Comparison of ENCODE assay signal across 8 mouse cellular contexts in genomic region chr10:116950886-116951285, GRCm38 (mm10). TPM values are rescaled to one million over a fixed set of nuclear protein-coding genes. Genes with fewer than 3 reads are reported as not detected.
DNase-seq lines count a peak whose midpoint lies in the region; ATAC-seq and TF ChIP-seq lines count a peak whose summit lies in the region.

No protein-coding gene starts in this region.

- H3K4me1 ChIP-seq in cortical plate, adult 2 months (ENCODE audit: control insufficient read depth, insufficient read depth, low read length) = no peaks in the 10 kb centered on the region; the same call in 1 of the 2 replicates
- peaks cover 3% of the 10 kb centered on the region; the same call in 1 of the 2 replicates for H3K4me1 ChIP-seq in hindbrain, postnatal 0 days (ENCODE audit: insufficient read depth, low read length)
- peaks cover 2% of the 10 kb centered on the region; the same call in 1 of the 2 replicates for H3K4me1 ChIP-seq in midbrain, postnatal 0 days (ENCODE audit: insufficient read depth, low read length)

- no peaks in the 10 kb centered on the region for H3K27me3 ChIP-seq in hindbrain, postnatal 0 days (ENCODE audit: insufficient read depth, low read length)
- H3K27me3 ChIP-seq in midbrain, postnatal 0 days (ENCODE audit: insufficient read depth, low read length) = no peaks in the 10 kb centered on the region

- no peak for DNase-seq in left cerebral cortex, adult 2 months (ENCODE audit: extremely low spot score in 1 of 2, low spot score in 2 of 2)
- no peak for DNase-seq in left cerebral cortex, postnatal 25 days (ENCODE audit: low spot score in 2 of 2)
- no peak for DNase-seq in hindbrain, postnatal 0 days (ENCODE audit: low spot score)
- no peak for DNase-seq in midbrain, postnatal 0 days (ENCODE audit: low spot score)
- no peak for DNase-seq in ovary, adult 18-20 months (ENCODE audit: low spot score)
- no peak for DNase-seq in kidney, adult 18-20 months
- no peak for DNase-seq in MN1 (ENCODE audit: low spot score)

- H3K4me2 ChIP-seq in hindbrain, postnatal 0 days (ENCODE audit: low read depth, low read length) = peak overlapping the region; percentile 78
- H3K4me2 ChIP-seq in midbrain, postnatal 0 days (ENCODE audit: low read depth, low read length, poor library complexity, severe bottlenecking) = peak overlapping the region; percentile 40

- TF ChIP-seq CTCF in left cerebral cortex, adult 2 months (IDR thresholded peaks at IDR 0.05) = no peak
- no peak for TF ChIP-seq CTCF in cortical plate, adult 2 months (IDR thresholded peaks at IDR 0.05; ENCODE audit: extremely low read depth, insufficient read depth, low read length)
- TF ChIP-seq CTCF in hindbrain, postnatal 0 days (IDR thresholded peaks at IDR 0.05; ENCODE audit: low read depth) = no peak
- TF ChIP-seq CTCF in midbrain, postnatal 0 days (IDR thresholded peaks at IDR 0.05) = no peak

- H3K4me3 ChIP-seq in left cerebral cortex, adult 2 months = peak overlapping the region; percentile 67
- H3K4me3 ChIP-seq in cortical plate, adult 2 months (ENCODE audit: insufficient read depth, low read length) = peak overlapping the region; percentile 75
- peak overlapping the region; percentile 85 for H3K4me3 ChIP-seq in hindbrain, postnatal 0 days (ENCODE audit: low read length)
- H3K4me3 ChIP-seq in midbrain, postnatal 0 days (ENCODE audit: low read depth, low read length) = peak overlapping the region; percentile 69

- no peak overlapping the region for H3K9ac ChIP-seq in hindbrain, postnatal 0 days (replicated peaks; ENCODE audit: low read length)
- H3K9ac ChIP-seq in midbrain, postnatal 0 days (replicated peaks; ENCODE audit: low read length, poor library complexity, severe bottlenecking) = no peak overlapping the region

- no peaks in the 10 kb centered on the region for H3K36me3 ChIP-seq in hindbrain, postnatal 0 days (ENCODE audit: insufficient read depth, low read length)
- H3K36me3 ChIP-seq in midbrain, postnatal 0 days (ENCODE audit: insufficient read depth, low read length) = no peaks in the 10 kb centered on the region

- no peak for ATAC-seq in hindbrain, postnatal 0 days
- no peak for ATAC-seq in midbrain, postnatal 0 days (ENCODE audit: low FRiP score)

- 30% methylated on average over 5 of the region's 5 CpGs for WGBS in hindbrain, postnatal 0 days
- WGBS in midbrain, postnatal 0 days = 32% methylated on average over 5 of the region's 5 CpGs

- intact Hi-C loops in left cerebral cortex, adult 2 months (cut with DNase I) = loop anchor here (2.0 to 10.0 kb wide), 2 partner anchors 82 to 194 kb away; partner anchors contain the start of gene Frs2
- intact Hi-C loops in left cerebral cortex, postnatal 25 days (cut with DNase I) = loop anchor here (5.0 to 10.0 kb wide), 2 partner anchors 61 to 264 kb away; no protein-coding TSS in a partner anchor

- H3K27ac ChIP-seq in left cerebral cortex, adult 2 months = no peak overlapping the region
- no peak overlapping the region; the same call in 1 of the 2 replicates for H3K27ac ChIP-seq in cortical plate, adult 2 months (ENCODE audit: insufficient read depth, low read length)
- no peak overlapping the region for H3K27ac ChIP-seq in hindbrain, postnatal 0 days
- H3K27ac ChIP-seq in midbrain, postnatal 0 days (ENCODE audit: low read depth, low read length) = no peak overlapping the region

- no peaks in the 10 kb centered on the region for H3K9me3 ChIP-seq in hindbrain, postnatal 0 days (ENCODE audit: low read length)
- no peaks in the 10 kb centered on the region for H3K9me3 ChIP-seq in midbrain, postnatal 0 days (ENCODE audit: low read length)

- no peak for TF ChIP-seq POLR2A in cortical plate, adult 2 months (IDR thresholded peaks at IDR 0.05; ENCODE audit: extremely low read depth, insufficient read depth, low read length)

RNA-seq across cellular contexts. Expression of gene Rab3ip, which starts 0.3 kb away (rescaled TPM):
- total RNA-seq in left cerebral cortex, adult 2 months (2021) = 10 to 100 TPM; 42.6 to 47.3 TPM
- 10 to 100 TPM; 45.2 to 50.0 TPM for total RNA-seq in left cerebral cortex, postnatal 25 days (2021)
- 36.1 and 38.7 TPM in 2 replicates for polyA plus RNA-seq in cortical plate, adult 2 months (2012; rRNA removed)
- total RNA-seq in hindbrain, postnatal 0 days (2014; rRNA removed) = 130 and 134 TPM in 2 replicates
- polyA plus RNA-seq in hindbrain, postnatal 0 days (2015; fragmentation: Nextera tagmentation; extraction: Ambion mirVana) = 38.7 and 39.9 TPM in 2 replicates
- total RNA-seq in midbrain, postnatal 0 days (2014; rRNA removed) = 99.8 and 142 TPM in 2 replicates
- polyA plus RNA-seq in midbrain, postnatal 0 days (2015; fragmentation: Nextera tagmentation; extraction: Ambion mirVana) = 34.4 and 34.6 TPM in 2 replicates

RNA-seq across cellular contexts. Expression of gene Gm10271, which starts 21.5 kb away (rescaled TPM):
- not detected for total RNA-seq in left cerebral cortex, adult 2 months (2021)
- total RNA-seq in left cerebral cortex, postnatal 25 days (2021) = not detected
- not detected in 2 replicates for polyA plus RNA-seq in cortical plate, adult 2 months (2012; rRNA removed)
- total RNA-seq in hindbrain, postnatal 0 days (2014; rRNA removed) = not detected in 2 replicates
- polyA plus RNA-seq in hindbrain, postnatal 0 days (2015; fragmentation: Nextera tagmentation; extraction: Ambion mirVana) = not detected in 2 replicates
- not detected in 2 replicates for total RNA-seq in midbrain, postnatal 0 days (2014; rRNA removed)
- polyA plus RNA-seq in midbrain, postnatal 0 days (2015; fragmentation: Nextera tagmentation; extraction: Ambion mirVana) = not detected in 2 replicates

RNA-seq across cellular contexts. Expression of gene Best3, which starts 35.2 kb away (rescaled TPM):
- total RNA-seq in left cerebral cortex, adult 2 months (2021) = under 1 TPM; 0.12 to 0.29 TPM
- total RNA-seq in left cerebral cortex, postnatal 25 days (2021) = under 1 TPM; 0.11 to 0.25 TPM
- 0.04 and 0.34 TPM in 2 replicates for polyA plus RNA-seq in cortical plate, adult 2 months (2012; rRNA removed)
- total RNA-seq in hindbrain, postnatal 0 days (2014; rRNA removed) = 0.05 TPM in 1 of 2 replicates, not detected in the other
- 0.15 and 0.23 TPM in 2 replicates for polyA plus RNA-seq in hindbrain, postnatal 0 days (2015; fragmentation: Nextera tagmentation; extraction: Ambion mirVana)
- total RNA-seq in midbrain, postnatal 0 days (2014; rRNA removed) = 0.27 TPM in 1 of 2 replicates, not detected in the other
- 0.11 and 0.13 TPM in 2 replicates for polyA plus RNA-seq in midbrain, postnatal 0 days (2015; fragmentation: Nextera tagmentation; extraction: Ambion mirVana)

RNA-seq across cellular contexts. Expression of gene Myrfl, which starts 54.2 kb away (rescaled TPM):
- under 1 TPM in 1 of 2 experiments, not detected in 1; 0.23 TPM for total RNA-seq in left cerebral cortex, adult 2 months (2021)
- under 1 TPM; 0.14 to 0.21 TPM for total RNA-seq in left cerebral cortex, postnatal 25 days (2021)
- 0.10 and 0.11 TPM in 2 replicates for polyA plus RNA-seq in cortical plate, adult 2 months (2012; rRNA removed)
- total RNA-seq in hindbrain, postnatal 0 days (2014; rRNA removed) = not detected in 2 replicates
- 0.04 and 0.08 TPM in 2 replicates for polyA plus RNA-seq in hindbrain, postnatal 0 days (2015; fragmentation: Nextera tagmentation; extraction: Ambion mirVana)
- 0.11 TPM in 1 of 2 replicates, not detected in the other for total RNA-seq in midbrain, postnatal 0 days (2014; rRNA removed)
- 0.09 TPM in 2 replicates for polyA plus RNA-seq in midbrain, postnatal 0 days (2015; fragmentation: Nextera tagmentation; extraction: Ambion mirVana)
